Mouse (Mus musculus): ENCODE measurements around the gene Pigt.

DNA sequence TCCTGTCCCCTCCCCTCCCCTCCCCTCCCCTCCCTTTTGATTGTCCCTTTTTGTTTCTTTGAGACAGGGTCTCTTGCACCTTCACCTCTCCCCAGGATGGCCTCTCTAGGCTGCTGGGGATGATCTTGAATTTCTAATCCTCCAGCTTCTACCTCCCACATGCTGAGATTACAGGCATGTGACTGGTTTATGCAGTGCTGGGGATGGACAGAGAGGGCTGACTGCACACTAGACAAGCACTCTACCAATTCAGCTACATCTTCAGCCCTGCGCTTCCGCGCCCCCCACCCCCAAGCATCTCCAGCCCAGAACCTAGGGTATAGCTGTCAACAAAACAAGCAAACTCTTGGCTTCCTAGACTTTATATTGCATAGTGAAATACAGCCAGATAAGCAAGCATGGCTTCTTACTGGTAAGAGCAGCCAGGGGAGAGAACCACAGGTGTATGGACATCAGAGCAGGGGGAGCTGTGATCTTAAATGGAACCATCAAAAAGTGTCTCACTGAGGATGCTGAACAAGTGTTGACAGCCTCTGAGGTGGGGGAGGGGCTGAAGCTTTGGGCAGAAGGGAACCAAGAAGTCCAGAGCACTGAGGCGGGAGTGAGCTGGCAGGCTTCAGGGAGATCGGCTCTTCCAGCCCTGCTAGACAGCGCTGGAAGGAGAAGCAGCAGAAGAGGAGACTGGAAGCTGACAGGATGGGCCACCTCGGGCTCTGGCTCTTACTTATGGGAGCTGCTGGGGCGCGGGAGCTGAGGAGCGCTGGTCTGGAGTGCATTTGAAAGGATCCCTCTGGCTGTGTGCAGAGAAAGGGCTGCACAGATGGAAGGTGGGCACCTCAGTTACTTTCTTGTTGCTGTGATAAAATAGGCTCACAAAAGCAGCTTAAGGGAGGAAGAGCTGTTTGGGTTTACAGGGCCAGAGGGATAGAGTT, 52.9 kb downstream of the Pigt start:
- TF ChIP-seq CTCF (conservative IDR thresholded peaks at IDR 0.05; ENCODE audit: low read length) = no peak
- no peak for TF ChIP-seq NANOG (IDR thresholded peaks at IDR 0.05; ENCODE audit: borderline replicate concordance, low read length)
- TF ChIP-seq POU5F1 (IDR thresholded peaks at IDR 0.05; ENCODE audit: borderline replicate concordance, low read length) = no peak

Measured in E14TG2a.4 (cell line).